Mouse (Mus musculus) erythroblast, embryonic 14.5 days (primary cell): Measurements from ENCODE around the gene Ctrc. TPM values are rescaled to one million over a fixed set of nuclear protein-coding genes. Genes with fewer than 3 reads are reported as not detected.

ENCODE experiments used
- H3K27me3 ChIP-seq: 2 replicates; pipeline ENCODE4 v1.6.1; 2012; ENCODE audit warnings: inconsistent platforms; ENCODE audit not compliant: control insufficient read depth
- H3K36me3 ChIP-seq: 2 replicates; pipeline ENCODE4 v1.6.1; 2012; ENCODE audit warnings: mild to moderate bottlenecking, inconsistent platforms; ENCODE audit not compliant: control insufficient read depth
- H3K4me1 ChIP-seq: 2 replicates; pipeline ENCODE4 v1.6.1; 2012; ENCODE audit warnings: inconsistent platforms; ENCODE audit not compliant: control insufficient read depth
- H3K4me3 ChIP-seq: replicated peaks from 2 replicates; pipeline ENCODE3; 2012; ENCODE audit warnings: moderate library complexity, mild to moderate bottlenecking, inconsistent platforms
- H3K9me3 ChIP-seq: 2 replicates; pipeline ENCODE4 v1.6.1; 2012; ENCODE audit warnings: low read length, inconsistent platforms, mixed read lengths; ENCODE audit not compliant: control insufficient read depth
- GATA1 ChIP-seq: IDR thresholded peaks from 2 replicates; pipeline ENCODE4 v1.6.1; 2012; ENCODE audit warnings: low read length, inconsistent platforms, mixed read lengths
- TAL1 ChIP-seq: IDR thresholded peaks from 3 replicates; pipeline ENCODE4 v1.6.1; 2012; ENCODE audit warnings: low read length, inconsistent platforms, mixed read lengths
- polyA plus RNA-seq: library from polyadenylated mRNA; stranded (reverse); fragments of >175 nt; gene quantifications from 2 replicates; pipeline ENCODE4 v1.2.3, GENCODE M21; 2012

Gene Ctrc
- polyA plus RNA-seq, 1 experiment = not detected

DNA sequence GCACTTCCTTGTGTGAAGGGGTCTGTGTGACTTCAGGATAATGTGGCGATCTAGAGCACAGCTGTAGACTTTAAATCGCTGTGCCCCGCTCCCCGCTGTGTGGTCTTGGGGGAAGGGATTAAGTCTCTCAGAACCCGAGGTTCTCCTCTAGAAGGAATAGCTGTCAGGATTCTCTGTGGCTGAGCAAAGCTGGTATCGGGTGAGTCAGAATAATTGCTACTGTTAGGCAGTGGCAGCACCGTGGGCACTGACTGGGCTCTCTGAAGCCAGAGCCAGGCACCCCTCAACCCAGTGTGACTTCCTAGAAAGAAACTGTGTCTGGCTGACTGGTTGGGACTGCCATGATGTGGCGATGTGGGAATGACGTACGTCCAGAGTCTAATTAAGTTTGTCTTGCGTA lies 15.8 kb downstream of the Ctrc start:
- Histone ChIP-seq H3K27me3 (peaks cover 3% of the 10 kb centered on the region; the same call in 1 of the 2 replicates), H3K9me3 (no peaks in the 10 kb centered on the region), H3K4me3 (no peak overlapping the region), H3K4me1 (no peaks in the 10 kb centered on the region), H3K36me3 (no peaks in the 10 kb centered on the region)
- TF ChIP-seq GATA1 = no peak

DNA sequence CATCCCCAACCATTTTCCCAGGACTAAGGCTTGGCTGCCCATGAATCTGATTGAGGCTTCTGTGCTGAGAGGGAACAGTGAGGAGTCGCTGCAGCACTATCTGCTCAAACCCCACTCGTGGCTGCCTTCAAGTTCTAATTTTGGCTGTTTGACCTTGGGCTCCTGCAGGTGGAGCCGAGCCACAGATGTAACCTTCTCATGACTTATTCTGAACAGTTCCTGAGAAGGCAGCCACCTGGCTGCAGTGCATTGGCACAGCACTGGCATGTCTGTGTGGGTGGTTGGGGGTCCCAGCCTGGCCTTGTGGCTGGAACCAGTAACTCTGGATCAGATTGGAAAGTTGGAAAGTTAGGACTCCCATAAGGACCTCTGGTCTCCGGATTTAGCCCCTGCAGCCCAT lies 18.0 kb downstream of the Ctrc start:
- Histone ChIP-seq H3K9me3 (no peaks in the 10 kb centered on the region), H3K27me3 (peaks cover 3% of the 10 kb centered on the region; the same call in 1 of the 2 replicates), H3K4me1 (peaks cover 8% of the 10 kb centered on the region), H3K36me3 (no peaks in the 10 kb centered on the region), H3K4me3 (no peak overlapping the region)
- no peak for TF ChIP-seq TAL1
- TF ChIP-seq GATA1 = no peak

DNA sequence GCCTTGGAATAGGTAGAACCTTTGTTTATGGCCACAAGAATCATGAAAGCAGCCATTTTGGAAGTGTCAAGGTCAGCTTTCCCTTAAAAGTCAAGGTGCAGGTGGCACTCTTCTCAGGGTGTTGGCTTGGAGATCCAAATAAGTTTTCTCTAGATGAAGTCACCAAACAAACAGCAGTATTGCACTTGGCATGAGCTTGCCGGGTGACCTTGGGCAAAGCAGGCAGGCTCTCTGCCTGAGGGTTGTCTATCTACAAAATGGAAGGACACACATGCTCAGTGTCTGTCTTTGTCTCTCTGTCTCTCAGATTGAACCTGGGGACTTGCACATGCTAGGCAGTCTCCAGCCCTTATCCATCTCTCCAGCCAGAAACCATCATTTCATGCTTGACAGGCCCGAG lies 18.8 kb downstream of the Ctrc start:
- H3K27me3 ChIP-seq = peaks cover 3% of the 10 kb centered on the region; the same call in 1 of the 2 replicates
- H3K9me3 ChIP-seq = no peaks in the 10 kb centered on the region
- peaks cover 15% of the 10 kb centered on the region for H3K4me1 ChIP-seq
- no peak overlapping the region for H3K4me3 ChIP-seq
- TF ChIP-seq TAL1 (no peak), GATA1 (no peak)
- H3K36me3 ChIP-seq = no peaks in the 10 kb centered on the region

DNA sequence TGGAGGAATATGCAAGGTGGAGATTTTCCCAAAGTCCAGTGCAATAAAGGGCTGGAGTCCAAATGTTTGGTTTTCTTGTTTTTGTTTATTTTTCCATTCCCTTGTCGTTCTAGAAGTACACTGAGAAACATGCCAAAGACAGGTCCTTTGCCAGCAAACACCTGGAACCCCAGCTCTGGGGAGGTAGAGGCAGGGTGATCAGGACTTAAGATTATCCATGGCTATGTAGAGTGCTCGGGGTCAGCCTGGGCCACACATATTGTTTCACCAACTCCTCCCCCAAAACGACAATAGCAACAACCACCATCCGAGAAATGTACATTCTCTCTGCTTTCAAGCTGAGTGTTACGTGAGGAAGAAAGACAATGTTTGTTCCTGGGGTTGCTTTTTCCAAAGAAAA lies 20.1 kb downstream of the Ctrc start, which contains the start of gene Cela2a:
Cela2a (minus strand) TSS at position 101 of the 400 bp plus-strand sequence.
- peaks cover 15% of the 10 kb centered on the region for H3K4me1 ChIP-seq
- H3K36me3 ChIP-seq = no peaks in the 10 kb centered on the region
- H3K9me3 ChIP-seq = no peaks in the 10 kb centered on the region
- TF ChIP-seq GATA1 (no peak), TAL1 (no peak)
- H3K4me3 ChIP-seq = no peak within 1 kb of the TSS
- H3K27me3 ChIP-seq = peaks cover 3% of the 10 kb centered on the region; the same call in 1 of the 2 replicates

DNA sequence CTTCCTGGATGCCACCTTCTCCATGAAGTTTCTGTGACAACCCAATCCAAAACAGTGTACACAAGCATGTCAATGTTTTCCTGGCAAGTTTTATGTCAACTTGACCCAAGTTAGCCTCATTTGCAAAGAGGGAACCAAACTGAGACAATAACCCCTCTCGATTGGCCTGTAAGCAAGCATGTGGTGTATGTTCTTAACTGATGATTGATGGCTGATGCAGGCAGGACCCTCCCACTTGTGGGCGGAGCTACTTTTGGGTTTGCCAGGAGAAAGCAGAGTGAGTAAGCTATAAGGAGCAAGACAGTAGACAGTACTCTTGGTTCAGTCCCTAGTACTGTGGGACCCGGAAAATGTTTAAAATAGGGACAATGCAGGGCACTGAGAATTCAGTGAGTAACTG lies 23.2 kb downstream of the Ctrc start:
- peaks cover 15% of the 10 kb centered on the region for H3K4me1 ChIP-seq
- H3K9me3 ChIP-seq = no peaks in the 10 kb centered on the region
- TF ChIP-seq GATA1 (no peak), TAL1 (no peak)
- H3K36me3 ChIP-seq = no peaks in the 10 kb centered on the region
- H3K4me3 ChIP-seq = no peak overlapping the region
- peaks cover 3% of the 10 kb centered on the region; the same call in 1 of the 2 replicates for H3K27me3 ChIP-seq

- Histone ChIP-seq H3K4me1 (peaks cover 15% of the 10 kb centered on the region), H3K4me3 (no peak overlapping the region), H3K9me3 (no peaks in the 10 kb centered on the region), H3K27me3 (no peaks in the 10 kb centered on the region), H3K36me3 (no peaks in the 10 kb centered on the region)
- TF ChIP-seq GATA1 = no peak
- TF ChIP-seq TAL1 = no peak
Observed at GRCm38 (mm10) chr4:141822089-141822488, 24.1 kb downstream of the Ctrc start.

GRCm38 (mm10) chr4:141821178-141821577 lies 25.0 kb downstream of the Ctrc start:
- Histone ChIP-seq H3K4me1 (peaks cover 15% of the 10 kb centered on the region), H3K36me3 (peaks cover 2% of the 10 kb centered on the region; the same call in 1 of the 2 replicates), H3K9me3 (no peaks in the 10 kb centered on the region), H3K4me3 (no peak overlapping the region), H3K27me3 (no peaks in the 10 kb centered on the region)
- TF ChIP-seq TAL1 = no peak
- no peak for TF ChIP-seq GATA1

DNA sequence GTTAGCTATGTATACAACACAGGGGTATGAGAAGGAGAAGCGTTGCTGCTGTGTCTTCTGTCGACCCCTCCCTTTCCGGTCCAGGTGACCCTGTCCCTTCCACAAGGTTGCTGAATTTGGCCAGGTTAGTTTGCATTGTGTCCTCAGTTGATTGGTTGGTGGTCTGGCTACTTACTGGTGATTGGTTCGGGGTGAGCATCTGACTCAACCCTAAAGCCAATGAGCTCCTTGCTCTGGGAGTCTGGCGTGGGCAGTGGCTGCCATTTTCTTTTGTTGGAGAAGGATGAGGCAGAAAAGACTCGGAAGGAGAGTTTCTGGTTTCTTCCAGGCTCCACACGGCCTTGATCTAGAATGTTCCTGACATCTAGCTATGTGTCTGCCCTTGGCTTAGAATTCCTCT lies 26.8 kb downstream of the Ctrc start:
- H3K9me3 ChIP-seq = no peaks in the 10 kb centered on the region
- TF ChIP-seq TAL1 (no peak), GATA1 (no peak)
- H3K4me1 ChIP-seq = peaks cover 15% of the 10 kb centered on the region
- H3K4me3 ChIP-seq = no peak overlapping the region
- no peaks in the 10 kb centered on the region for H3K27me3 ChIP-seq
- H3K36me3 ChIP-seq = peaks cover 20% of the 10 kb centered on the region

- Histone ChIP-seq H3K4me3 (no peak overlapping the region), H3K27me3 (no peaks in the 10 kb centered on the region), H3K36me3 (peaks cover 25% of the 10 kb centered on the region), H3K4me1 (peaks cover 12% of the 10 kb centered on the region), H3K9me3 (no peaks in the 10 kb centered on the region)
- TF ChIP-seq TAL1 (no peak), GATA1 (no peak)
Observed at GRCm38 (mm10) chr4:141818861-141819260, 27.3 kb downstream of the Ctrc start.

DNA sequence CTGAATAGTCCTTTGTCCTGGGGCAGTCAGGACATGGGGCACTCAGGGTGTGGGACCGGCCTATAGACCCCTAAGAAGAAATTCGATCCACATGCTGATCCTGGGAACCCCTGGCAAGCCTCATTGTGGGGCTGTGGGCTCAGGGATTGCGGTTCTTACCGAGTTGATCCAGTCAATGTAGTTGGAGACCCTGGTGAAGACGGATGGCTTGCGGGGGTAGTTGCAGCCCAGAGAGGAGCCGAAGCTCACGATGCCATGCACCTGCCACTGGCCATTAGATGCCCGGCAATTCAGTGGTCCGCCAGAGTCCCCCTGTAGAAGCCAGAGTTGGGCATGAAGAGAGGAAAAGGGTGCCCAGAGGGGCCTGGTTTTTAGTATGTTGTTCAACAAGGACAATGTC lies 28.5 kb downstream of the Ctrc start:
- TF ChIP-seq GATA1 = no peak
- no peak for TF ChIP-seq TAL1
- H3K4me3 ChIP-seq = no peak overlapping the region
- H3K27me3 ChIP-seq = no peaks in the 10 kb centered on the region
- H3K9me3 ChIP-seq = no peaks in the 10 kb centered on the region
- H3K4me1 ChIP-seq = peaks cover 2% of the 10 kb centered on the region
- H3K36me3 ChIP-seq = peaks cover 36% of the 10 kb centered on the region
